Mouse (Mus musculus) adipocyte (in vitro differentiated cells): ENCODE measurements around the gene Men1.

ENCODE experiments used
- DNase-seq: peaks from one replicate; pipeline ENCODE4 v3.0.0-alpha.2; 2016; ENCODE audit warnings: low spot score

Men1 gene

DNA sequence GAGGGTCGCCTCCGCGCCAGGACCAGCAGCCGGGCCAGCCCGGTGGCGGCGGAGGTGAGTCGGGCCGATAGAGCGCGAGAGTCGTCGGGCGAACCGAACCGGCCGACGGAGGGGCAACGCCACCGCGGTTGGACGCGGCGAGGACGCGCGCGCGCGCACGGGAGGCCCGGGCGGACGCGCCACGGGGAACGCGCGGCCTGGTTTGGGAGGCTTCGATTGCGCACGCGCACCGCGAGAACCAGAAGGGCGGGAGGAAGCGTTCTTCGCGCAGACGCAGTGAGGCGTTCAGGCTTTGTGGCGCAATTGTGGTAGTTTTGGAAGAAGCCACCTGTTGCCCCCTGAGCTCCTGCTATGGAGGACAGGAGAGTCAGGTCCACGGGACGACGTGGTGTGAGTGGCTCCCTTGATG lies 29.5 kb downstream of the Men1 start:
- DNase-seq = peak; percentile 95

DNA sequence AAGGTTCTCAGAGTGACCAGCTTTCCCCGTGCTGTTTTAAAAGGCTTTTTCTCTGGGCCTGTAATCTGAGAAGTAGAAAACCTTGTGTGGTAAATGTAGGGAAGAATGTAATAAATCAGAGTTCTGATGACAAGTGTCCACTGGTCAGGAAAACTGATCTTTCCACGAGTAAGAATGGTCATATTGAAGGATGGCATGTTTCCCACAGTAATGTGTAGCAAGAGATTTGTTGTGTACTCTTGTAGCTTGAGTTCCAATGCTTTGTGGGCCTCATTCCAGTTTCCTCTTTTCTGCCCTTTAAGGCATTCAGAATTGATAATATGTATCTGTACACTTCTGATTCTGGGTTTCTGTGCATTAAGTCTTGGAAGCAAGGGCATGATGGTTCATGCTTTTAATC lies 30.1 kb downstream of the Men1 start:
- peak; percentile 63 for DNase-seq

DNA sequence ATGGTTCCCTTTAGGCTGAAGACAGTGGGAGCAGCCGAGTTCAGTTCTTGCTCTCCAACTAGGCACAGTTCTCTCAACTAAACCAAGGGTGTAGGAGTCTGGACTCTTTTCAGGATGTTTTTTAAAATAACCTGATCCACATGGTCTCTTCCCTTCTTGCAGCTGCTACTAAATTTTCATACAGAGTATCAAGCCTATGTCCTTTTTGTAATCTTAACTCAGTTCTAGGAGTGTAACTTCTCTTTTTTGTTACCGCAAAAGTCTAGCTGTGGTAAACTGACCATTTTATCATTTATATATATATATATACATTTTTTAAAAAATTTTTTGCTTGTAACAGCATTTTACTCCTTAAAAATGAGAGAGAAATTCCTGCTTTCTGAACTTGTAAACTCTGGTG lies 35.4 kb downstream of the Men1 start:
- no peak for DNase-seq

DNA sequence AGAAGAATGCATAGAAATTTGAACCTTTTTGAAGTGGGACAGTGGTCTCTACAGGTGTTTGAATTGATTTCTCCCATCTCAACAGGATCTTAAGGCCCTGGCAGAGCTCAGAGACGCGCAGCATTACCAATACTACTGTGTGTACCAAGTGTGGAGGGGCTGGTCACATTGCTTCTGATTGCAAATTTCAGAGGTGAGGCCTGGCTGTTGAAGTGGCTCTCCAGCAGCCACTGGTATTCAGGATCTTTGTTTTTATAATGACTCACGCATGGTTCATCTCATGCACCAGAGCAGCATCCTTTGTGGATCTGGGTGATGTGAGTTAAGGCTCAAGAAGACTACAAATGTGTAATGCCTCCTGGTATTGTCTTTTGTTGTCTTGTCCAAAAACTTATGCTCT lies 37.7 kb downstream of the Men1 start:
- DNase-seq = no peak

DNA sequence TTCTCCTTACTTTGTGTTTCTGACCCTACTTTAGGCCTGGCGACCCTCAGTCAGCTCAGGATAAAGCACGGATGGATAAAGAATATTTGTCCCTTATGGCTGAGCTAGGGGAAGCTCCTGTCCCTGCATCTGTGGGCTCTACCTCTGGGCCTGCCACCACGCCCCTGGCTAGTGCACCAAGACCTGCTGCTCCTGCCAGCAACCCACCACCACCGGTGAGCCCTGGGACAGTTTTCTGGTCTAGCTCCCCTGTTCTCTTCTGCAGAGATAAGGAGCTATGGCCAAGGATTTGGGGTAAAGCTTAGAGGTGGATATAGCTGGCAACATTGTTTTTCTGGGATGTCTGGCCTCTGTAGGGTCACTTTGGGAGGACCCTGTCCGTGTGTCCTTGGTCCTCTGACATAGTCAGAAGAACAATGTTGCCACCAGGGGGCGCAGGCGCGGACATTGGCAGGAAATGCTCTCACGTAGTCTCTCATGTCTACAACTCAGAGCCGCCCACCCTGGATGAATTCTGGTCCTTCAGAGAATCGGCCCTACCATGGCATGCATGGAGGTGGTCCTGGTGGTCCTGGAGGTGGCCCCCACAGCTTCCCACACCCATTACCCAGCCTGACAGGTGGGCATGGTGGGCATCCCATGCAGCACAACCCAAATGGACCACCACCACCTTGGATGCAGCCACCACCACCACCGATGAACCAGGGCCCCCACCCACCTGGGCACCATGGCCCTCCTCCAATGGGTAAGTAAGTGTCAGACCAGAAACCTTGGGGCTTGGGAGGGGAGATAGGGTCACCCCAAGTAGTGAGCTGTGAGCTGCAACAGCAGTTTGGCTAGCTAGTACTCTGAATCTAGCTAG lies 39.0 kb downstream of the Men1 start:
- peak; percentile 74 for DNase-seq

DNA sequence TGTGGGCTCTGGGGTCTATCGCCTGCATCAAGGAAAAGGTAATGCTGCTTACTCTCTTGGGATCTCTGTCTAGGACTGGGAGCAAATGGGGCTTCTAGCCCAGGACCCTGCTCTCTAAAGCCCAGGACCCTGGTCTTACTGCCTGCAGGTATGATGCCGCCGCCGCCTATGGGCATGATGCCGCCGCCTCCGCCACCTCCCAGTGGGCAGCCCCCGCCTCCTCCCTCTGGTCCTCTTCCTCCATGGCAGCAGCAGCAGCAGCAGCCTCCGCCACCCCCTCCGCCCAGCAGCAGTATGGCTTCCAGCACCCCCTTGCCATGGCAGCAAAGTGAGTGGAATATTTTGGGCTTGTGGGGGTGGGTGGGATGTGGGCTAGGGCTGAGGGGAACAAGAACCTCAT lies 39.8 kb downstream of the Men1 start:
- no peak for DNase-seq

DNA sequence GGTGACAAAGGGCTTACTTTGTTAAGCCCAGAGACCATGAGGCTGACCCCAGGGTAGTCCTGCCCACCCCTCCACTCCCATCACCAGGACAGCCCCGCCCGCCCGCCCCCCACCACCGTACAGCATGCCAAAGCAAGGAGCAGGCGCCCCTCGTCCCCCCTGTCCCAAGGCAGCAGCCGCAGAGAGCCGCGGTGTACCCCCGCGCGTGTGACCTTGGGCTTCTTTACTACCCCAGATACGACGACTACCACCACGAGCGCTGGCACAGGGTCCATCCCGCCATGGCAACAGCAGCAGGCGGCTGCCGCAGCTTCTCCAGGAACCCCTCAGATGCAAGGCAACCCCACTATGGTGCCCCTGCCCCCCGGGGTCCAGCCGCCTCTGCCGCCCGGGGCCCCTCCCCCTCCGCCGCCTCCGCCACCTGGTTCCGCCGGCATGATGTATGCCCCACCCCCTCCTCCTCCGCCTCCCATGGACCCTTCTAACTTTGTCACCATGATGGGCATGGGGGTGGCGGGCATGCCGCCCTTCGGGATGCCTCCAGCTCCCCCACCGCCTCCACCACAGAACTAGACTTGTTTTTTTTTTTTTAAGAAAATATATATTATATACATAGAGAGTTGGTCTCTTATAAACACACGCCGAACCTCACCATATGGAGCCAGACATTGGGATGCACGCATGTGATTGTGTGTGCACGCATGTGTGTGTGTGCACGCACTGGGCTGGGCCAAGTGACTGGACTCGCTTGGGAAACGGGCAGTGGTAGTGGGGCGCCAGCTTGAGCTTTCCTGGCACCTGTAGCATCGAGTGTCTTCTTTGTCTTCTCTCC lies 40.9 kb downstream of the Men1 start:
- DNase-seq = no peak

DNA sequence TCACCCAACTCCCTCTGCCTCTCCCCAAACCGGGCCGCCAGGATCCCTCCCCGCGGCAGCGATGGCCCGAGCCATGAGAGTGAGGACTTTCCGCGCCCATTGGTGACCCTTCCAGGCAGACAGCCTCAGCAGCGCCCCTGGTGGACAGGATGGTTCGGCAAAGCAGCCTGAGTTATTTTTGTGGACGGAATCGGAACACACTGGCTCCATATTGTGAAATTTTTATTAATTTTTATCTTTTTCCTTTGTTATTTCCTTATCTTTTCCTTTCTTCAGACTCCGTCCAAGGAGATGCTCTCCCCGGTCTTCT lies 41.4 kb downstream of the Men1 start:
- peak; percentile 55 for DNase-seq

DNA sequence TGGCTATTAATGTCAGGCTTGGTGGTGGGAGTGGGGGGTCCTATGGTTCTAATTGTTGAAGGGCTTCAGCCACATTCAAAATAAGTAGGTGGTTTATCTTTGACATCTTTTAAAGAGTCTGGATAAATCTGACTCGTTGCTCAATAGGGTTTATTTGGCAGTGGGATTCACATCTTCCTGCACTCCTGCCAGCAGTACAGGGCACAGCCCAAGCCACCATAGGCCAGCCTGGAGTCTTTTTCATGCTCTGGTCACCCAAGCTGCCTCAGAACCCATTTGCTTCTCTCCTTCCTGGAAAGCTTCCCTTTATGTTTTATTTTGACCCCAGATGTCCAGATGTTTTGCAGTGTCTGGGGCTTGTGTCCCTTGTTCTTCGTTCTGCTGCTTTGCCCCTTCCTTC lies 41.9 kb downstream of the Men1 start:
- peak; percentile 56 for DNase-seq

DNA sequence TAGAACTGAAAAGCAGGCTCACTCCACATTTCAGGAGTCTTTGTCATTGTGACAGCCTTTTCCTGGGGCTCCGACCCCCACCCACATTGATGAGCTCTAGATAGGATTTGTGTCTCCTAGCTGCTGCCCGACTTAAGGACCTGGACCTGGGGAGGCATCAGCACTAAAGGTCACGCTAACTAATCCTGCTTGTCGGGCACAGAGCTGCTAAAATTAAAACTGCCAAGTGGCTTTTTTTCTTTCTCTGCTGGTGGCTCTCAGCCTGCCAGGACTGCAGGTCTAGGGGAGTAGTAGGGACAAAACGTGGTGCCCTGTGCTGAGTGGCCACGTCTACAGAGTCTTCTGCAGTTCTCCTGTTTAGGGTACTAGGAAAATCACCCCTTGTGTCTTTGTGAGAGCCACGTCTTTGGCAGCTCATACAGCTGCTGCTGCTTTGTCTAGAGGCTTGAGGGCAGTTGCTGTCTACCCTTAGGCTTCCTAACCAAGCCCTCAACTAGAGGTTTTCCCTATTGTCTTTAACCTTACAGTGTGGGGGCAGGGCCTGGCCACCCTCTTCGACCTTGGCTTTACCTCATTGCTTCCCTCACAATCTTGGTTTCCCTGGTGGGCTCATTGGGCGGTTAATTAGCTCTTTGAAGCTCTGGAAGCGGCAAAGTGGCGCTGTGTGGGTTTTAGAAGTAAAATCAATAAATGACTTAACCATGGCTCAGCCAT lies 42.7 kb downstream of the Men1 start:
- no peak for DNase-seq

DNA sequence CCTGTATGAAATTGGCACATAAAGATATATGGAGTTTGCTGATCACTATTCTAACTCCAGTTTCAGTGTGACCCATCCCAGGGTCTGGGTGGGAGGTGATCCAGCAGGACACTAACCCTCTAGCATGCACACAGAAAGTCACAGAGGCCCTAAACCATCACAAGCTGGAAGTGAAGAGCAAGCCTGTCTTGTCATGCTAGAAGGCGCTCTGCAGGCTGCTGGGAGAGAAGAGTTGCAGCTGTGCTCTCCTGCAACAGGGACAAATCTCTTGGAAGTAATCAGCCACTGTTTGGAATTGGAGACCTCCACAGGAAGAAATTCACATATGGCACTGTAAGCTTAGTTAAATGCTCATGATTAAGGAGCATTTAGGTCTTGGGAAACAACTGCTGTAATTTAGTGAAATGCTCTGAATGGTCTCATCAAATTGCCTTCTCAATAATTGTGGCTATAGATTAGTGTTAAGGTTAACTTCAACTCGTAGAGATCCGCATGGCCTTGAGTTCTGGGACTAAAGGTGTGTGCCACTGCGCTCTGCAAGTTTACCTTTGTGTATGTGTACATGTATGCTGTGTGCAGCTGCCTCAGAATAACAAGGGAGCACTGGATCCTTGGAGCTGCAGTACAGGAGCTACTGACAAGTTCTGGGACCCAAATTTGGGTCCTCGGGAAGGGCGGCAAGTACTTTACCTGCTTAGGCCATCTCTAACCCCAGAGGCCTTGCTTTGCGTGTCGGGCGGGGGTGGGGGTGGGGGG lies 45.8 kb downstream of the Men1 start:
- DNase-seq = no peak

DNA sequence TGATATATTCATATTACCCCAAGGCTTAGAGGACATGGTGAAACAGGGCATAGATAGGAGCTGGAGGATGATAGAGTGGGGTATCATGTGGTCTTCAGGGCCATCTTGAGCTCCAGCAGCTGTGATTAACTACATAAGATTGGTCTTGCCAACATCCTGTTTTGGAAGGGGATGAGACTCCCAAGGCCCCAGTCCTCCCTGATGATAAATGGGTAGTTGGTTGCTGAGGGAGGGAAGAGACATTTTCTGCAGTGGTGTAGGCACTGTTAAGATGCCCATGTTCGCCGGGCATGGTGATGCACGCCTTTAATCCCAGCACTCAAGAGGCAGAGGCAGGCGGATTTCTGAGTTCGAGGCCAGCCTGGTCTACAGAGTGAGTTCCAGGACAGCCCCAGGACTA lies 46.5 kb downstream of the Men1 start:
- DNase-seq = no peak

DNA sequence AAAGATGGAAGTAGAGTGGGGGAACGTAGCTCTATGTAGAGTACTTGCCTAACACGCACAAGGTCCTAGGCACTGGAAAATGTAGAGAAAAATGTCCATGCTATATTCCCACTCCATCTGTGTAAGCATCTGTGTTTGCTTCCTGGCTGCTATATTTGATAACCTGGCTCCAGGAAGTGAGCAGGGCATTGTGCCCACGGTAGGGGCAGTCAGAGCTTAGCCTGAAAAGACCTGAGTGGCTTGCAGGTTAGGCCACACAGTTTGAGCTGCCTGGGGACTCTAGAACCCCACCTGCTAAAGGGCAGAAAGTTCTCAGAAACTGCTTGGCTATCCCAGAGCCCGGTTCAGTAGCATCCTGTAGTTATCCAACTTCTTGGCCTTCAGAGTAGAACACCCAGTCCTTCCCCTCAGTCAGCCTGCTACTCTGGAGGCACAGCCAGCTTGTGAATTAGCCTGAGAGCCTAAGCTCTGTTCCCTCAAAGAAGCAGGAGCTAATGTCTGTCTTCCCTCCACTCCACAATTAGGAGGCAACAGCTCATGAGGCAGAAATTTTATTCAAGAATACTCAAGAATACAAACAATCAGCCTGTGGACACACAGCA lies 47.6 kb downstream of the Men1 start:
- DNase-seq = no peak

DNA sequence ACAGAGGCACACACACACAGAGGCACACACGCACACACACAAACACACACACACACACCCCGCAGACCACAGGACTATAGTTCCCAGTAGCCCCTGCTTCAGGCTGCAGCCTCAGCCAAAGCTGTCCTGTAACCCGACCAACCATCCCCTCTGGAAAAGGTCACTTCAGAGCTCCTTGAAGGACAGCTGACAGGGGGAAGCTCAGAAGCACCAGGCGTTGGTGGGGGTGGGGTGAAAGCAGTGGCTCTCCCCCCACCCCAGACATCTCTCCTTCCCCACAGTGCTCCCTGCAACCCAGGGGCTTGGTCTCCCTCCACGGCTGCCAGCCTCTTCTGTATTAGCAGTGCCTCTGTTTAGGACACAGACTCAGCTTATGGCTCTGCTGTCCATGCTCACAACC lies 48.7 kb downstream of the Men1 start:
- DNase-seq = no peak

DNA sequence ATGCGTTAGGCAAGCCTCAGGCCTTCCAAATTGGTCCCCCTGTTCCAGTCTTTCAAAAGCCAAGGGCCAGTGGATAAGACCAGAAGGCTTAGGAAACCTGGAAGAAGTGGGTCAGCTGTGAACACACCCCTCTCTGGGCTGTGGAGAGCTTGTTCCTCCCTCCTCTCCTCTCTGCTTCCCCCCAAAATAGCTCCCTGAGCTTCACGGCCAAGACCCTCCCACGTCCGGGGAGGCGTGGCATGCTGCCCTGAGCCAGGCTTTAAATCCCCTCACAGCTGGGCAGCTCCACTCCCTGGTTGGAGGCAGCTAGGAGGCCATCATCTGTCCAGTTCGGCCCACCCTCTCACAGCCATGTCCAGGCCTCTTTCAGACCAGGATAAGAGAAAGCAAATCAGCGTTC lies 49.3 kb downstream of the Men1 start, which contains the start of gene Pygm:
TSS of gene Pygm (plus strand) at position 272 of the 400 bp plus-strand sequence.
- DNase-seq = no peak

DNA sequence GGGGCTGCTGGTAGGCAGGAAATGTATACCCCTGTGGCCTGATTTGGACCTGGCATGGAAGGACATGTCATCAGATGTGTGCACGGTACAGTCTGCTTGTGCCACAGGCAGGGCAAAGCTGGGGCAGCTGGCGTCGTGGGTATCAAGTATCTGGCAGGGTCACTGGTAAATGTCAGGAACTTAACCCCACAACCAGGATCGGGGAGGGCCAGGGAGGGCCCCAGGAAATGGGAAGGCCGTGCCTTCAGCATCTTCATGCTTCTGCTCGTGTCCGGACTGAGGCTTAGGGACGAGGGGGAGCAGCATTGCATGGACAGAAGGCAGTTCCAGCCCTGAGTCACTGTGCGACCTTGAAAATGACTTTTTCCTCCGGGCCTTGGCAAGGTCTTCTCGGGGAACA lies 50.2 kb downstream of the Men1 start:
- no peak for DNase-seq

DNA sequence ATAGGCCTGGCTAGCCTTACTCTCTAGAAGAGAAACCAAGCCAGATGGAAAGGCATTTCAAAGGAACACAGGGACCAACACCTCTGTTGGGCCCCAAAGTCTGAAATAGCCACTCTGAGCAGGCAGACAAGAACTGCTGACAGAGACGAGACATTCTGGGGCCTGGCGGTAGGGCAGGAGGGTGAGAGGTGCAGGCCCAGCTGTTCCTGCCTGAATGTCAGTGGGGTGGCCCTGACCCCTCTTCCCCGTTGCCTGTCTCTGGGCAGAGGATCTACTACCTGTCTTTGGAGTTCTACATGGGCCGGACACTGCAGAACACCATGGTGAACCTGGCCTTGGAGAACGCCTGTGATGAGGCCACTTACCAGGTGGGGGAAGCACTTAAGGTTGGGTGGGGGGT lies 50.6 kb downstream of the Men1 start:
- DNase-seq = no peak

DNA sequence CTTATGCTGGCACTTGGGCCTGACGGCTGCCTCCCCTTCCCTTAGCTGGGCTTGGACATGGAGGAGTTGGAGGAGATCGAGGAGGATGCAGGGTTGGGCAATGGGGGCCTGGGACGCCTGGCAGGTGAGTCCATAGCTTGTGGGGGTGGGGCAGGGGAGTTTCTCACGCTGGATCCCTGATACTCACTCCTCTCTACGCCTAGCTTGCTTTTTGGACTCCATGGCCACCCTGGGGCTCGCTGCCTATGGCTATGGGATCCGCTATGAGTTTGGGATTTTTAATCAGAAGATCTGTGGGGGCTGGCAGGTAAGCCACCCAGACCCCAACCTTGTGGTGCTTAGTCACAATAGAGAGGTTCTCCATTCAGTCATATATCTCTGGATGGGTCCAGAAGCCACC lies 51.0 kb downstream of the Men1 start:
- no peak for DNase-seq

DNA sequence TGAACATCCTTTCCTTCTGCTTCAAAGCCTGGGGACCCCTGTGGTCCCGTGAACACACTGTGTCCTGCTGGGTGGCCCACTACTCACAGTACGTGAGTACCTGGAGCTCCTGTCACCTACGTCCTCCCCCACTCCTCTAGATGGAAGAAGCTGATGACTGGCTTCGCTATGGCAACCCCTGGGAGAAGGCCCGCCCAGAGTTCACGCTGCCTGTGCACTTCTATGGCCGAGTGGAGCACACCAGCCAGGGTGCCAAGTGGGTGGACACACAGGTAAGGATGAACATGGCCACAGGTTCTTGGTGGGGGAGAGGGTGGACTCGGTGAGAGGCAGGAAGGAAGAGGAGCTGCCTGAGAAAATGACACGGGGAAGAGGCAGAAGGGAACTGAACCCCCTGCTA lies 51.5 kb downstream of the Men1 start:
- DNase-seq = no peak

DNA sequence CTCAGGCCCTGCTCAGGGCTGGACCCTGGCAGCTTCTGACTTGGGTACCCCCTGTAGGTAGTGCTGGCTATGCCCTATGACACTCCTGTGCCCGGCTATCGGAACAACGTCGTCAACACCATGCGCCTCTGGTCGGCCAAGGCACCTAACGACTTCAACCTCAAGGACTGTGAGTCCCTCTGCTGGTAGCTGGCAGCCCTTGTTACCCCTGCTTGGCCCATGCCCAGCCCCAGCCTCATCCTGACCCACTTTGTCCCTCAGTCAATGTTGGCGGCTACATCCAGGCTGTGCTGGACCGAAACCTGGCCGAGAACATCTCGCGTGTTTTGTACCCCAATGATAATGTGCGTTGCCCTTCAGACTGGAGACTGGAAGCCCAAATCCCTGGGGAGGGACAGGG lies 53.2 kb downstream of the Men1 start:
- DNase-seq = no peak

DNA sequence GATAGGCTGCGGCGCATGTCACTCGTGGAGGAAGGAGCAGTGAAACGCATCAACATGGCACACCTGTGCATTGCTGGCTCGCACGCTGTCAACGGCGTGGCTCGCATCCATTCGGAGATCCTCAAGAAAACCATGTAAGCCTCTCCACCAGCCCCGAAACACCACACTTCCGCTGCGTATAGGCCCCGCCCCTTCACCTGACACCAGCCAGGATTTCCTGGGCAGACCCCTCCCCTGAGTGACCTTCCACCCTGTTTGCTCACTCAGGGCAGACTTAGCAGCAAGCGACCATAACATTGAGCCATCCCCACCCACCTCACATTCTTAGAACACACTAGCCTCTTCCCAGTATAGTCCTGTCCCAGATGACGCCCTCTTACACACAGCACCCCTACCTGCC lies 55.0 kb downstream of the Men1 start:
- no peak for DNase-seq

DNA sequence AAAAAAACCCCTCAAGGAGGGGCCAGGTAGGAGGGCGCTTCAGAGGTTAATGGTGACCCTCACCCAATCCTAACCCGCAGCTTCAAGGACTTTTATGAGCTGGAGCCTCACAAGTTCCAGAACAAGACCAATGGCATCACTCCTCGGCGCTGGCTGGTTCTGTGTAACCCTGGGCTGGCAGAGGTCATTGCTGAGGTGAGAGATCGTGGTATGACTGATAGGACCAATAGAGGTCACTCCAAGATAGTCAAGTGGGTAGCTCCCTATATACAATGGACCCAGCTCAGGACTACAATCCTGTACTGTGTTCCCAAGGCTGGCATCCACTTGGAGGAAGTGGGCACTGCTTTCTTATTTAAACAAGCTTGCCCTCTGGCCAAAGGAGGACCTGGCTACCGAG lies 55.5 kb downstream of the Men1 start:
- no peak for DNase-seq
